Mouse (Mus musculus) forebrain, embryonic 13.5 days (tissue): ENCODE measurements at regions not wholly inside any gene's neighbourhood (a gene's known extent, or its start where the extent isn't known, plus 50 kb on each side); places are given as distances from the start of the nearest gene placed in this dataset.

ENCODE experiments used
- ATAC-seq: fragments of 200-750 bp; cut with Nextera tagmentation; 2 replicates; pipeline ENCODE4 v1.8.0; 2017
- H3K27ac ChIP-seq: fragments of 300-500 bp; sonication (generic); 2 replicates; pipeline ENCODE4 v1.5.1; 2015; ENCODE audit warnings: inconsistent platforms, mild to moderate bottlenecking, moderate library complexity
- H3K27me3 ChIP-seq: fragments of 300-500 bp; sonication (generic); 2 replicates; pipeline ENCODE4 v1.6.1; 2015; ENCODE audit warnings: mild to moderate bottlenecking, inconsistent platforms
- H3K36me3 ChIP-seq: fragments of 300-500 bp; sonication (generic); 2 replicates; pipeline ENCODE4 v1.6.1; 2015; ENCODE audit warnings: mild to moderate bottlenecking, inconsistent platforms; ENCODE audit not compliant: poor library complexity, severe bottlenecking
- H3K4me1 ChIP-seq: fragments of 300-500 bp; sonication (generic); 2 replicates; pipeline ENCODE4 v1.6.1; 2015; ENCODE audit warnings: inconsistent platforms
- H3K4me2 ChIP-seq: fragments of 300-500 bp; sonication (generic); 2 replicates; pipeline ENCODE4 v1.6.1; 2015; ENCODE audit warnings: inconsistent platforms, mild to moderate bottlenecking, moderate library complexity
- H3K4me3 ChIP-seq: fragments of 300-500 bp; sonication (generic); 2 replicates; pipeline ENCODE4 v1.5.1; 2015; ENCODE audit warnings: mild to moderate bottlenecking, inconsistent platforms
- H3K9ac ChIP-seq: fragments of 300-500 bp; sonication (generic); 2 replicates; pipeline ENCODE4 v1.6.1; 2015; ENCODE audit warnings: mild to moderate bottlenecking, inconsistent platforms
- H3K9me3 ChIP-seq: fragments of 300-500 bp; sonication (generic); replicated peaks from 2 replicates; pipeline ENCODE4 v1.6.1; 2016; ENCODE audit warnings: inconsistent platforms
- WGBS: fragments of 180-500 bp; shearing (Covaris S2); methylation state at CpG from one replicate; pipeline ENCODE4 v1.1.7; 2015; 5-methylcytosine and 5-hydroxymethylcytosine counted together

- no peaks in the 10 kb centered on the region for H3K36me3 ChIP-seq
- no peak overlapping the region for H3K4me3 ChIP-seq
- H3K27ac ChIP-seq, result no peak overlapping the region
- no peak overlapping the region for H3K9ac ChIP-seq
- no peak overlapping the region for H3K4me2 ChIP-seq
- no peak for ATAC-seq
- no peaks in the 10 kb centered on the region for H3K27me3 ChIP-seq
- H3K9me3 ChIP-seq, result no peaks in the 10 kb centered on the region
- H3K4me1 ChIP-seq, result no peaks in the 10 kb centered on the region; the same call in 1 of the 2 replicates
- 34% methylated on average over 1 of the region's 1 CpGs for WGBS
These were observed 442.8 kb downstream of the 9430069I07Rik start for GRCm38 (mm10) chr15:33914891-33915290.

GRCm38 (mm10) chr15:33906727-33907479 lies 450.8 kb downstream of the 9430069I07Rik start:
- ATAC-seq, result no peak
- no peaks in the 10 kb centered on the region for H3K36me3 ChIP-seq
- no peaks in the 10 kb centered on the region for H3K9me3 ChIP-seq
- H3K4me3 ChIP-seq, result no peak overlapping the region
- 77% methylated on average over 5 of the region's 5 CpGs for WGBS
- no peak overlapping the region for H3K9ac ChIP-seq
- H3K27ac ChIP-seq, result no peak overlapping the region
- no peak overlapping the region for H3K4me2 ChIP-seq
- no peaks in the 10 kb centered on the region for H3K27me3 ChIP-seq
- no peaks in the 10 kb centered on the region for H3K4me1 ChIP-seq

GRCm38 (mm10) chr15:33896076-33896475 lies 461.6 kb downstream of the 9430069I07Rik start:
- Histone ChIP-seq H3K4me3 (no peak overlapping the region), H3K9me3 (no peaks in the 10 kb centered on the region), H3K9ac (no peak overlapping the region), H3K27ac (no peak overlapping the region), H3K4me1 (no peaks in the 10 kb centered on the region), H3K36me3 (no peaks in the 10 kb centered on the region), H3K4me2 (no peak overlapping the region), H3K27me3 (no peaks in the 10 kb centered on the region)
- WGBS, result 84% methylated on average over 2 of the region's 2 CpGs
- ATAC-seq, result no peak

- Histone ChIP-seq H3K27me3 (no peaks in the 10 kb centered on the region), H3K27ac (no peak overlapping the region), H3K36me3 (no peaks in the 10 kb centered on the region), H3K4me1 (no peaks in the 10 kb centered on the region), H3K9ac (no peak overlapping the region), H3K9me3 (no peaks in the 10 kb centered on the region), H3K4me3 (no peak overlapping the region), H3K4me2 (no peak overlapping the region)
- 91% methylated on average over 4 of the region's 4 CpGs for WGBS
- no peak for ATAC-seq
These were observed 467.1 kb downstream of the 9430069I07Rik start for GRCm38 (mm10) chr15:33890606-33891005.

GRCm38 (mm10) chr15:33888865-33889368 lies 468.8 kb downstream of the 9430069I07Rik start:
- ATAC-seq, result no peak

GRCm38 (mm10) chr15:33862224-33862752 lies 495.4 kb downstream of the 9430069I07Rik start:
- 83% methylated on average over 3 of the region's 3 CpGs for WGBS
- Histone ChIP-seq H3K4me2 (no peak overlapping the region), H3K9ac (no peak overlapping the region), H3K27me3 (no peaks in the 10 kb centered on the region), H3K27ac (no peak overlapping the region), H3K4me1 (no peaks in the 10 kb centered on the region), H3K9me3 (no peaks in the 10 kb centered on the region), H3K36me3 (no peaks in the 10 kb centered on the region), H3K4me3 (no peak overlapping the region)
- ATAC-seq, result no peak

More at GRCm38 (mm10) chr15:33888865-33889368, 468.8 kb downstream of the 9430069I07Rik start:
- WGBS, result 87% methylated on average over 1 of the region's 1 CpGs
- Histone ChIP-seq H3K27ac (no peak overlapping the region), H3K4me3 (no peak overlapping the region), H3K4me1 (no peaks in the 10 kb centered on the region), H3K27me3 (no peaks in the 10 kb centered on the region), H3K4me2 (no peak overlapping the region), H3K9ac (no peak overlapping the region), H3K36me3 (no peaks in the 10 kb centered on the region), H3K9me3 (no peaks in the 10 kb centered on the region)

GRCm38 (mm10) chr15:33825435-33826088 lies 532.1 kb downstream of the 9430069I07Rik start:
- H3K27me3 ChIP-seq, result no peaks in the 10 kb centered on the region
- no peak overlapping the region for H3K27ac ChIP-seq
- no peaks in the 10 kb centered on the region for H3K9me3 ChIP-seq
- no peaks in the 10 kb centered on the region for H3K4me1 ChIP-seq
- 94% methylated on average over 1 of the region's 1 CpGs for whole genome bisulfite sequencing
- no peak overlapping the region for H3K9ac ChIP-seq
- H3K4me2 ChIP-seq, result no peak overlapping the region
- no peak overlapping the region for H3K4me3 ChIP-seq
- no peaks in the 10 kb centered on the region for H3K36me3 ChIP-seq
- ATAC-seq, result no peak

GRCm38 (mm10) chr15:33824826-33825225 lies 532.8 kb downstream of the 9430069I07Rik start:
- Histone ChIP-seq H3K36me3 (no peaks in the 10 kb centered on the region), H3K9me3 (no peaks in the 10 kb centered on the region), H3K27me3 (no peaks in the 10 kb centered on the region), H3K4me2 (no peak overlapping the region), H3K27ac (no peak overlapping the region), H3K4me1 (no peaks in the 10 kb centered on the region), H3K4me3 (no peak overlapping the region), H3K9ac (no peak overlapping the region)
- ATAC-seq, result no peak
- WGBS, result 95% methylated on average over 3 of the region's 3 CpGs

- ATAC-seq, result no peak
- 86% methylated on average over 2 of the region's 2 CpGs for WGBS
- H3K4me3 ChIP-seq, result no peak overlapping the region
- no peaks in the 10 kb centered on the region for H3K27me3 ChIP-seq
- no peak overlapping the region for H3K4me2 ChIP-seq
- no peak overlapping the region for H3K9ac ChIP-seq
- H3K36me3 ChIP-seq, result no peaks in the 10 kb centered on the region
- no peaks in the 10 kb centered on the region for H3K9me3 ChIP-seq
- no peaks in the 10 kb centered on the region for H3K4me1 ChIP-seq
- H3K27ac ChIP-seq, result no peak overlapping the region
These were observed 576.7 kb downstream of the 9430069I07Rik start for GRCm38 (mm10) chr15:33780960-33781359.

- H3K27me3 ChIP-seq, result no peaks in the 10 kb centered on the region
- no peak overlapping the region for H3K4me2 ChIP-seq
- no peak overlapping the region for H3K9ac ChIP-seq
- no peak overlapping the region for H3K27ac ChIP-seq
- no peaks in the 10 kb centered on the region for H3K4me1 ChIP-seq
- H3K4me3 ChIP-seq, result no peak overlapping the region
- 82% methylated on average over 6 of the region's 6 CpGs for WGBS
- no peak for ATAC-seq
- no peaks in the 10 kb centered on the region for H3K9me3 ChIP-seq
- no peaks in the 10 kb centered on the region for H3K36me3 ChIP-seq
These were observed 598.2 kb downstream of the 9430069I07Rik start for GRCm38 (mm10) chr15:33759496-33759895.

- no peak for ATAC-seq
- 94% methylated on average over 1 of the region's 1 CpGs for WGBS
- Histone ChIP-seq H3K9me3 (no peaks in the 10 kb centered on the region), H3K4me1 (no peaks in the 10 kb centered on the region), H3K4me2 (no peak overlapping the region), H3K27ac (no peak overlapping the region), H3K9ac (no peak overlapping the region), H3K4me3 (no peak overlapping the region), H3K27me3 (no peaks in the 10 kb centered on the region), H3K36me3 (no peaks in the 10 kb centered on the region)
These were observed 598.9 kb downstream of the 9430069I07Rik start for GRCm38 (mm10) chr15:33758771-33759170.
